Mouse (Mus musculus) mammary gland, adult 2 months (tissue): ENCODE data around the gene Ano9. TPM values are rescaled to one million over a fixed set of nuclear protein-coding genes. Genes with fewer than 3 reads are reported as not detected.

ENCODE experiments used
- polyA plus RNA-seq: library from polyadenylated mRNA; depleted of rRNA; stranded (reverse); fragments of >200 nt; gene quantifications from 2 replicates; pipeline ENCODE4 v1.2.3, GENCODE M21; 2012; ENCODE audit warnings: low replicate concordance; rRNA removed

Gene Ano9
- 5.8 and 21.4 TPM in 2 replicates for polyA plus RNA-seq

DNA sequence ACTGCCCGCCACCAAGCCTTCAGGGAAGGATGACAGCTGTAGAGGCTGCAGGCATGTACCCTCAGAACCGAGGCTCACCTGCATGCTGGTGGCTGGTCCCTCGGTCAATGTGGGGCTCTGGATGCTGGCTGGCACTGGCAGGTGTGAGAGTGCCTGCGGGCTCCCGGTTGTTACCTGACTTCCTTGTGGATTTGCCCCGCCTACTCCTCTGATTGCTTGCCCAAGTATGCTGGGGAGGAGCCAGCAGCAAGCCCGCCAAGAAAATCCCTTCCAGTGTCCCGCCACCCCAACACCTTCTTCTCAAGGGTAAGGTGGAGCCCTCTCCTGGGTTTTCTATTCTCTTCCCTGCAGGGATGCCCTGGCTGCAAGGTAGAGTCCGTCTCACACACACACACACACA is at the start of gene Ano9:
Ano9 (minus strand) TSS at position 171 of the 400 bp plus-strand sequence.

GRCm38 (mm10) chr7:141122245-141122644 is 4.6 kb upstream of the Ano9 start, which contains the start of gene Ptdss2:
Gene Ptdss2 (plus strand): TSS chr7:141122382.

GRCm38 (mm10) chr7:141099911-141100691 is 17.5 kb downstream of the Ano9 start, which contains the start of gene Sigirr:
Gene Sigirr (minus strand): TSS chr7:141100572.

DNA sequence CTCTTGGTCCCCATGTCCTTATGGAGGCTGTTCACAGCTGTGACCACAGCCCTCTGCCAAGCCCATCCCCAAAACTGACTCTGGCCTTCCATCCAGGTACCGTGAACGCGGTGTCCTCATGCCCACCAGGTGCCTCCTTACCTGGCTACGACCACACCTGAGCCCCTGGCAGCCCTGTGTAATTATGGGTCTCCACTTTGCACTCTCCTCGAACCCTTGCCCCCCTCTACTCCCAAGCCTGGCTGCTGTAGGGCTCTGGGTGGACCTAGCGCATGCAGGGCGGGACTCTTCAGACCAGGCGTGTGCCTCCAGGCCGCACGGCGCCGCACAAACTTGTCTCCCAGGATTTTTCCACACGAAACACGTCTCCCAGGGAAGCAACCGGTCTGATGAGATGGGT is 39.8 kb downstream of the Ano9 start, which contains the start of gene Pkp3:
Pkp3 (plus strand) TSS at position 378 of the 400 bp plus-strand sequence.

GRCm38 (mm10) chr7:141060426-141061242 is 57.0 kb downstream of the Ano9 start, which contains the start of gene B4galnt4:
Gene B4galnt4 (plus strand): TSS chr7:141061104.

Other genes with a start within 250 kb of the Ano9 start
- 48.3 and 59.6 TPM in 2 replicates for gene Psmd13, start 235.8 kb downstream of the Ano9 start, polyA plus RNA-seq
- 29.0 and 45.3 TPM in 2 replicates for gene Sirt3, start 235.5 kb downstream of the Ano9 start, polyA plus RNA-seq
- 395 and 928 TPM in 2 replicates for gene Cox8b, start 217.4 kb downstream of the Ano9 start, polyA plus RNA-seq
- gene Nlrp6, start 196.9 kb downstream of the Ano9 start, polyA plus RNA-seq = 0.30 TPM in 1 of 2 replicates, not detected in the other
- gene Pgghg, start 176.4 kb downstream of the Ano9 start, polyA plus RNA-seq = 49.9 and 60.2 TPM in 2 replicates
- 2.6 and 4.0 TPM in 2 replicates for gene Ifitm5, start 167.5 kb downstream of the Ano9 start, polyA plus RNA-seq
- not detected in 2 replicates for gene Gm45717, start 161.9 kb downstream of the Ano9 start, polyA plus RNA-seq
- gene Ifitm2, start 161.8 kb downstream of the Ano9 start, polyA plus RNA-seq = 1,072 and 1,260 TPM in 2 replicates
- 132 and 165 TPM in 2 replicates for gene Ifitm1, start 150.6 kb downstream of the Ano9 start, polyA plus RNA-seq
- 410 and 816 TPM in 2 replicates for gene Ifitm3, start 107.0 kb downstream of the Ano9 start, polyA plus RNA-seq
- gene Ifitm6, start 99.9 kb downstream of the Ano9 start, polyA plus RNA-seq = 10.7 and 37.4 TPM in 2 replicates
- gene Gm17387, start 88.7 kb downstream of the Ano9 start, polyA plus RNA-seq = not detected in 2 replicates
- 1.0 and 2.5 TPM in 2 replicates for gene B4galnt4, start 56.7 kb downstream of the Ano9 start, polyA plus RNA-seq
- gene Pkp3, start 39.6 kb downstream of the Ano9 start, polyA plus RNA-seq = 30.8 and 48.9 TPM in 2 replicates
- gene Sigirr, start 17.2 kb downstream of the Ano9 start, polyA plus RNA-seq = 30.1 and 44.1 TPM in 2 replicates
- 33.0 and 42.5 TPM in 2 replicates for gene Ptdss2, start 4.6 kb upstream of the Ano9 start, polyA plus RNA-seq
- 122 and 142 TPM in 2 replicates for gene Rnh1, start 55.1 kb upstream of the Ano9 start, polyA plus RNA-seq
- gene Hras, start 76.2 kb upstream of the Ano9 start, polyA plus RNA-seq = 52.0 and 63.9 TPM in 2 replicates
- 7.7 and 9.8 TPM in 2 replicates for gene Lrrc56, start 76.4 kb upstream of the Ano9 start, polyA plus RNA-seq
- gene Lmntd2, start 96.3 kb upstream of the Ano9 start, polyA plus RNA-seq = 4.3 and 5.2 TPM in 2 replicates
- 20.0 and 26.7 TPM in 2 replicates for gene Rassf7, start 98.1 kb upstream of the Ano9 start, polyA plus RNA-seq
- gene Phrf1, start 111.0 kb upstream of the Ano9 start, polyA plus RNA-seq = 14.1 and 24.6 TPM in 2 replicates
- 98.3 and 195 TPM in 2 replicates for gene Irf7, start 148.7 kb upstream of the Ano9 start, polyA plus RNA-seq
- 0.17 and 0.99 TPM in 2 replicates for gene Cdhr5, start 159.0 kb upstream of the Ano9 start, polyA plus RNA-seq
- gene Sct, start 161.3 kb upstream of the Ano9 start, polyA plus RNA-seq = 0.83 and 3.3 TPM in 2 replicates
- 0.06 TPM in 1 of 2 replicates, not detected in the other for gene Drd4, start 174.2 kb upstream of the Ano9 start, polyA plus RNA-seq
- 19.0 and 23.7 TPM in 2 replicates for gene Deaf1, start 209.9 kb upstream of the Ano9 start, polyA plus RNA-seq
- gene Tmem80, start 209.9 kb upstream of the Ano9 start, polyA plus RNA-seq = 44.4 and 63.2 TPM in 2 replicates
- 38.9 and 52.4 TPM in 2 replicates for gene Eps8l2, start 221.1 kb upstream of the Ano9 start, polyA plus RNA-seq